Mouse (Mus musculus) CH12.LX (cell line): ENCODE measurements around the gene Stk32c.

Experiments
- CHD1 ChIP-seq: IDR thresholded peaks from 2 replicates; pipeline ENCODE4 v1.6.1; 2012; ENCODE audit warnings: low read depth, low read length, improper control_type of control experiment, inconsistent platforms
- CTCF ChIP-seq, 2 experiments: IDR thresholded peaks in 1 of 2; conservative IDR thresholded peaks in 1 of 2; 2 replicates each; pipeline ENCODE4 v1.5.1; 2011 to 2012; ENCODE audit warnings: low read depth in 2 of 2, low read length in 2 of 2, improper control_type of control experiment in 1 of 2, inconsistent platforms in 1 of 2, mild to moderate bottlenecking in 1 of 2, moderate library complexity in 1 of 2
- MXI1 ChIP-seq: IDR thresholded peaks from 2 replicates; pipeline ENCODE4 v1.6.1; 2011; ENCODE audit warnings: mild to moderate bottlenecking, low read depth, low read length, improper control_type of control experiment
- NELFE ChIP-seq: IDR thresholded peaks from 2 replicates; pipeline ENCODE4 v1.6.1; 2011; ENCODE audit warnings: low read depth, low read length, improper control_type of control experiment
- NRF1 ChIP-seq: IDR thresholded peaks from 2 replicates; pipeline ENCODE4 v1.6.1; 2014; ENCODE audit warnings: low read depth, mild to moderate bottlenecking, inconsistent platforms, low read length, improper control_type of control experiment, moderate library complexity
- POLR2A ChIP-seq: IDR thresholded peaks from 2 replicates; pipeline ENCODE4 v1.6.1; 2011; ENCODE audit warnings: low read depth, mild to moderate bottlenecking, improper control_type of control experiment, low read length
- TBP ChIP-seq: conservative IDR thresholded peaks from 2 replicates; pipeline ENCODE4 v1.6.1; 2011; ENCODE audit warnings: low read depth, low read length, improper control_type of control experiment
- UBTF ChIP-seq: IDR thresholded peaks from 2 replicates; pipeline ENCODE4 v1.6.1; 2012; ENCODE audit warnings: low read depth, mild to moderate bottlenecking, inconsistent platforms, low read length, improper control_type of control experiment, moderate library complexity
- USF1 ChIP-seq: IDR thresholded peaks from 2 replicates; pipeline ENCODE4 v1.6.1; 2014; ENCODE audit warnings: low read depth, mild to moderate bottlenecking, inconsistent platforms, low read length, improper control_type of control experiment
- ZKSCAN1 ChIP-seq: IDR thresholded peaks from 2 replicates; pipeline ENCODE4 v1.6.1; 2012; ENCODE audit warnings: low read depth, inconsistent platforms, low read length, improper control_type of control experiment, borderline replicate concordance
- ZNF384 ChIP-seq: IDR thresholded peaks from 2 replicates; pipeline ENCODE4 v1.6.1; 2012; ENCODE audit warnings: low read depth, low read length, improper control_type of control experiment, inconsistent platforms

DNA sequence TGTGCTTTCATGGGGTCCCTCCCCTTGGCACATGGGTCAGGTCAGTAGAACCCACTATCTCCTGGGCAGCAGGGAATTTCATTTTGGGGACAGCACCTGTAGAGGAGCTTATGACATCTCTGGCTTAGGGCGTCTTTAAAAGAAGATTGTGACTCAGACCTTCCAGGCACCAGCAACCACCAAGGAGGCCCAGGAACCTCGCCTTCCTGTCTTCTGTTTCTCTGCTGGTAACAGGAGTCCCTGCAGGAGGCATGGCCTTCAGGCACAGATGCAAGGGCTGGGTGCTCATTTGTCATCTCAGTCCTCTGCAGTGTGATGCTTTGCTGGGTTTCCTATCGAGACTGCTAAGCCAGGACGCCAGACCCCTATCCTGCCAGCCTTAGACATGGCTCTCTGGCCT is 84.1 kb downstream of the Stk32c start:
- TF ChIP-seq ZKSCAN1: no peak
- no peak for TF ChIP-seq POLR2A
- no peak for TF ChIP-seq TBP
- TF ChIP-seq ZNF384: no peak
- TF ChIP-seq MXI1: no peak
- no peak for TF ChIP-seq NRF1
- TF ChIP-seq CTCF (conservative IDR thresholded peaks at IDR 0.05 in 1 of 2, IDR thresholded peaks at IDR 0.05 in 1 of 2; ENCODE audit: low read depth in 2 of 2, low read length in 2 of 2): no peak
- TF ChIP-seq CHD1: no peak
- TF ChIP-seq NELFE: no peak
- no peak for TF ChIP-seq USF1
- no peak for TF ChIP-seq UBTF
